Mouse (Mus musculus): ENCODE measurements around the gene 1700023F06Rik.

Gene 1700023F06Rik

GRCm38 (mm10) chr11:103208458-103208857 lies at the start of gene 1700023F06Rik:
1700023F06Rik (minus strand) TSS chr11:103208558.
- ChIA-PET CTCF (interaction anchor here in 3 of 4 experiments (0.6 to 1.2 kb wide), 4 partner anchors 16 to 269 kb away, joined by 3 to 5 read pairs (median 4); no protein-coding TSS in a partner anchor), POLR2A (interaction anchor here in 2 of 4 experiments (0.6 to 1.4 kb wide), 4 partner anchors 28 to 75 kb away, joined by 3 read pairs; partner anchors contain the start of gene Map3k14 (in 1 of the 2))

- CTCF ChIA-PET, result no interaction called here
- POLR2A ChIA-PET, result interaction anchor here in 2 of 4 experiments (0.6 to 1.5 kb wide), 3 partner anchors 9 to 142 kb away, joined by 3 to 4 read pairs (median 3); partner anchors contain the start of genes Hexim1 (in 1 of the 2) and Map3k14 (in 1 of the 2)
Measured at GRCm38 (mm10) chr11:103257938-103258481, 49.7 kb upstream of the 1700023F06Rik start.

DNA sequence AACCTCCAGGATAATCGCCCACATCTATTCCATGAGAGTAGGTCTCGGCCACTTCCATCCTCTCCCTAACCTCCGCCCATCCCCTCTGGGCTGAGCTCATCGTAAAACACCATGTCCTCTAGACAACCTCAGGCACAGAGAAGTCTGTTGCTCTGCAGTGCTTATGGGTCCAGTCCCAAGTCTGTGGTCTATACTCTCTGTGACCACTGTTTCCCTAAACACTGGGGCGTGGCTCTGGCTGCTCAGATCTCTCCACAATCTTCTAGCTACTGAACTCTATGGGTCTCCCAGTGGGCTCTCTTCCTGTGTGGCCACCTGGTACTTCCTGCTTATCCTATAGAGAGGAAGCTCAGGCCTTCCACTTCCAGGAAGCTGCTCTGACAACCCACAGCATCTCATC lies 45.2 kb upstream of the 1700023F06Rik start:
- POLR2A ChIA-PET, result interaction anchor here in 1 of 4 experiments (1.1 to 1.3 kb wide), 2 partner anchors 12 to 21 kb away, joined by 3 read pairs; no protein-coding TSS in a partner anchor
- CTCF ChIA-PET, result no interaction called here

GRCm38 (mm10) chr11:103252380-103252779 lies 44.0 kb upstream of the 1700023F06Rik start:
- POLR2A ChIA-PET, result interaction anchor here in 1 of 4 experiments (0.6 to 1.3 kb wide), 2 partner anchors 19 to 784 kb away, joined by 3 read pairs; no protein-coding TSS in a partner anchor
- CTCF ChIA-PET, result interaction anchor here in 2 of 4 experiments (0.7 to 0.8 kb wide), 2 partner anchors 14 to 90 kb away, joined by 3 read pairs; no protein-coding TSS in a partner anchor

- ChIA-PET POLR2A (interaction anchor here in 2 of 4 experiments (0.6 to 1.7 kb wide), 2 partner anchors 18 to 75 kb away, joined by 3 to 4 read pairs; no protein-coding TSS in a partner anchor), CTCF (interaction anchor here in 1 of 4 experiments (0.5 to 1.4 kb wide), 2 partner anchors 18 to 42 kb away, joined by 3 to 4 read pairs; no protein-coding TSS in a partner anchor)
Measured at GRCm38 (mm10) chr11:103250324-103250723, 42.0 kb upstream of the 1700023F06Rik start.

- POLR2A ChIA-PET, result interaction anchor here in 3 of 4 experiments (0.6 to 1.7 kb wide), 4 partner anchors 15 to 134 kb away, joined by 3 to 5 read pairs (median 4); no protein-coding TSS in a partner anchor
- CTCF ChIA-PET, result interaction anchor here in 2 of 4 experiments (0.5 to 1.4 kb wide), 3 partner anchors 17 to 43 kb away, joined by 3 to 4 read pairs (median 3); no protein-coding TSS in a partner anchor
Measured at GRCm38 (mm10) chr11:103249509-103249908, 41.2 kb upstream of the 1700023F06Rik start.

DNA sequence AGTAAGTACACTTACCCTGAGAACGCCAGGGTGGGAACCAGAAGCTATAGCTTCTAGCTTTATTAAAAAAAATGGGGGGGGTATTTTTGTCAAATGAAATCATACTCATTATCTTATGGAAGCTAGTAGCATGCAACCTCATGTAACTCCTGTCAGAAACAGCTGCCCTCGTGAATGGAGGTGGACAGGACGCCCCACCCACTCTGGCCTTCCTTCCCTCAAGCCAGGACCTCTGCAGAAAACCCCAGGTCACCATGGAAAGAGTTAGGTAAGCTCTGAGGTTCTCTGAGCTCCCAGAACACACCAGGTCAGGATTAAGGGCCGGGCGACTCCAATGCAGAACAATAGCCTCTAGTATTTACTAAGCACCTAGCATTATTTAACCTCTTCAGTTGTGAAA lies 40.5 kb upstream of the 1700023F06Rik start:
- CTCF ChIA-PET, result interaction anchor here in 1 of 4 experiments (1.4 kb wide), 1 partner anchor 16 kb away, joined by 4 read pairs; no protein-coding TSS in a partner anchor
- POLR2A ChIA-PET, result interaction anchor here in 2 of 4 experiments (0.8 to 1.7 kb wide), 4 partner anchors 16 to 134 kb away, joined by 3 to 4 read pairs (median 3); no protein-coding TSS in a partner anchor

DNA sequence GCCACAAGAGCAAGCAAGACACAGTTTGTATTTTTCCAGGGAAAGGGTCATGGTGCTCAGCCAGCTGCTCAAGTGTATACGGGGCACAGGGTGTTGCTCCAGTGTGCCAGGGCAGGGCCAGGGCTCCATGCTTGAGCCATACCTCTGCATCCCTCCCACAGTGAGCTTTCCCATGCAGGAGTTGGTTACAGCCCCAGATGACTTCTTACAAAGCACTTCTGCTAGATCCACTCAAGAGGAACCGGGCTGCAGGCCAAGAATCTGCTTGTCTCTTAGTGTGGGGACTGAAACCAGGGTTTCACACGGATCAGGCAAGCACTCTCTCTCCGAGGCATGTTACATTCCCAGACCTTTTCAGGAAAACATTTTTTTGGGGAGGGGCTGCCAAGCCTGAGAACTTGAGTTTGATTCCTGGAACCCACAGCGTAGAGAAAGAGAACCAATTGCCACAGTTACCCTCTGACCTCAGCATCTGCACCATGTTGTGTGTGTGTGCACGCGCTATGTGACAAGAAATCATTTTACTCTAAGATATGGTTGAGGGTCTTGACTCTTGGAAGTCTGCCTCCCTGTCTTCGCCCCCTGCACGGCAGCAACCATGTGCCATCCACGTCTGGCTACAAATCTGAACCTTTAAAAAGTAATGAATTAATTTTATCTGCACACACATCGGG lies 39.3 kb upstream of the 1700023F06Rik start:
- ChIA-PET CTCF (no interaction called here), POLR2A (interaction anchor here in 1 of 4 experiments (0.6 kb wide), 1 partner anchor 450 kb away, joined by 4 read pairs; no protein-coding TSS in a partner anchor)

- CTCF ChIA-PET, result interaction anchor here in 2 of 4 experiments (0.5 to 1.4 kb wide), 8 partner anchors 11 to 292 kb away, joined by 3 to 6 read pairs (median 3); no protein-coding TSS in a partner anchor
Measured at GRCm38 (mm10) chr11:103246731-103247290, 38.5 kb upstream of the 1700023F06Rik start.

DNA sequence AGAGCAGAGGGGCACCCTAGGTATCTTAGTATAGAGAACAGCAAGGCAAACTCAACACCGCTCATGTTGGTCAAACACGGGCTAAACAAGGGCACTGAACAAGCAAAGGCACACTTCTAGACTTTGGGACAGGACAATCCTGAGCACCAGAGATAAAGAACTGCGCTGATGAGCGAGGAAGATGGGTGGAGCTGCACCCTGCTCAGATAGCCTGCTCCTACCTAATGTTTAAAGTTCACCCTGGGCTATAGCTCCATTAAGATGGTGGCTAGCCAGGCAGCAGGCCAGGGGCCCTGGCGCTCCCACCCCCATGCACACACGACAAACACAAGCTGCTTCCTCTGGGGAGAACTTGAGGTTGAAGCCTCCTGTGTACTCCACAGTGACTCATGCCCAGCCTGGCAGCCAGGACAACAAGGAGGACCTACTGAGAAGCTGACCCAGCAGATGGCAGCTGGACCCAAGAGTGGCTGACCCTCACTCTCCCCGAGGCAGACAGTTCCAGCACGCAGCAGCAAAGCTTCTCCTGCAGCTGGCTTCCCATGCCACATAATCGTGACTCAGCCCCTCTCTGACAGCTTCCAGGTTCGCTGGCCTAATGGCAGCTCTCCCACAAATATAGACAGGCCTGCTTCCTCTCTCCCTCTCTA lies 37.8 kb upstream of the 1700023F06Rik start:
- ChIA-PET POLR2A (interaction anchor here in 3 of 4 experiments (0.6 to 1.7 kb wide), 6 partner anchors 14 to 153 kb away, joined by 3 to 10 read pairs (median 6); partner anchors contain the start of gene Hexim1 (in 1 of the 3)), CTCF (interaction anchor here in 2 of 4 experiments (0.5 to 1.4 kb wide), 8 partner anchors 10 to 292 kb away, joined by 3 to 6 read pairs (median 3); no protein-coding TSS in a partner anchor)

More at GRCm38 (mm10) chr11:103246731-103247290, 38.5 kb upstream of the 1700023F06Rik start:
- POLR2A ChIA-PET, result interaction anchor here in 3 of 4 experiments (0.6 to 1.7 kb wide), 7 partner anchors 13 to 450 kb away, joined by 3 to 10 read pairs (median 5); partner anchors contain the start of gene Hexim1 (in 1 of the 3)

- POLR2A ChIA-PET, result no interaction called here
- CTCF ChIA-PET, result interaction anchor here in 2 of 4 experiments (0.5 to 0.6 kb wide), 2 partner anchors 12 to 395 kb away, joined by 3 to 5 read pairs; no protein-coding TSS in a partner anchor
Measured at GRCm38 (mm10) chr11:103244856-103245255, 36.5 kb upstream of the 1700023F06Rik start.

GRCm38 (mm10) chr11:103240740-103241139 lies 32.4 kb upstream of the 1700023F06Rik start:
- ChIA-PET CTCF (interaction anchor here in 2 of 4 experiments (1.4 to 1.7 kb wide), 4 partner anchors 8 to 72 kb away, joined by 4 to 6 read pairs (median 4); no protein-coding TSS in a partner anchor), POLR2A (interaction anchor here in 2 of 4 experiments (0.7 to 1.3 kb wide), 7 partner anchors 8 to 649 kb away, joined by 3 to 5 read pairs (median 3); partner anchors contain the start of gene Hexim1 (in 1 of the 2))

- ChIA-PET CTCF (interaction anchor here in 3 of 4 experiments (0.6 to 2.3 kb wide), 15 partner anchors 12 to 1887 kb away, joined by 3 to 11 read pairs (median 4); no protein-coding TSS in a partner anchor), POLR2A (interaction anchor here in 2 of 4 experiments (0.6 to 2.6 kb wide), 5 partner anchors 13 to 125 kb away, joined by 3 to 16 read pairs (median 4); partner anchors contain the start of gene Hexim1 (in 2 of the 2))
Measured at GRCm38 (mm10) chr11:103237757-103238156, 29.4 kb upstream of the 1700023F06Rik start.

- POLR2A ChIA-PET, result interaction anchor here (0.6 to 2.6 kb wide), 21 partner anchors 12 to 1681 kb away, joined by 3 to 16 read pairs (median 3); partner anchors contain the start of genes Hexim1 (in 3 of the 4) and Spata32 (in 1 of the 4)
- CTCF ChIA-PET, result interaction anchor here (0.6 to 2.3 kb wide), 23 partner anchors 9 to 1222 kb away, joined by 3 to 11 read pairs (median 4); partner anchors contain the start of gene Fmnl1 (in 1 of the 4)
Measured at GRCm38 (mm10) chr11:103236903-103237302, 28.5 kb upstream of the 1700023F06Rik start.

DNA sequence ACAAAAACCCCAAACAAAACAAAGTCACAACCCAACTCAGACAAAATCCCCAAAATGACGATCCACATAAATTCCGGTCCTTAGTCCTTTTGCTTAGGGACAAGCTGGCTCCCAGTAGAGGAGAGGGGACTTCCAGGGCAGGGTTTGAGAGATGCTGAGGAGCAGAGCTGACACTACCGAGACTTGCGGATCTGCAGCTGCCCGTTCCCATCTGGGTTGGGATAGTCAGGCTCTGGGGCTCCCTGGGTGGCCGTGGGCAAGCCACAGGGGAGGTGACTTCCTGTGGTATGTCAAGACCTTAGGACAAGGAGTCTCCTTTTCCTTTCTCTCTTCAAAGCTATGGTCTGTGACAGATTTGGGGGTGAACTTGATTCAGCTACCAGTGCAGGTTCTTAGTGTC lies 28.1 kb upstream of the 1700023F06Rik start:
- POLR2A ChIA-PET, result interaction anchor here (0.6 to 2.6 kb wide), 23 partner anchors 12 to 1681 kb away, joined by 3 to 16 read pairs (median 3); partner anchors contain the start of genes Hexim1 (in 3 of the 4) and Spata32 (in 2 of the 4)

DNA sequence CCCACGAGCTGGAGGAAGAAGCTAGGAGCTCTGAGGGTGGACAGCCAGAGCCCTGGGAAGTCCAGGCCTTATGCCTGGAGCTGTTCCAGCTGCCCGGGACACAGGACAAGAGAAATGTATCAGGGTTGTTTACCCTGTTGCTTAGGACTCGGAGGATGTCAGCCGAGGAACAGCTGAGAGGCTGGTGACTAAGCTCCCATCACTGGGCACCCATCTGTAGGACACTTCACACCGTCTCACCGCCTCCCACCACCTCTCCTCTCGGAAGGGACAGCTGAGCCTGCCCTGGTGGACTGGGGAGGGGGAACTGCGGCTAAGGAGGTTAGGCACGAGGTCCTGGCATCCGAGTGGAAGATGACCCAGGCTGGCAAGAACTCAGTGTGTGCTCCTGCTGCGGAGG lies 27.3 kb upstream of the 1700023F06Rik start:
- CTCF ChIA-PET, result interaction anchor here in 3 of 4 experiments (0.6 to 2.3 kb wide), 11 partner anchors 11 to 495 kb away, joined by 3 to 9 read pairs (median 4); partner anchors contain the start of genes Acbd4 (in 1 of the 3) and Fmnl1 (in 1 of the 3)
- POLR2A ChIA-PET, result interaction anchor here in 3 of 4 experiments (0.6 to 2.6 kb wide), 11 partner anchors 12 to 334 kb away, joined by 3 to 16 read pairs (median 4); partner anchors contain the start of genes Hexim1 (in 2 of the 3), Map3k14 (in 1 of the 3) and Spata32 (in 1 of the 3)

More for the DNA sequence above, 28.1 kb upstream of the 1700023F06Rik start:
- CTCF ChIA-PET, result interaction anchor here (0.6 to 2.3 kb wide), 21 partner anchors 10 to 1222 kb away, joined by 3 to 11 read pairs (median 4); partner anchors contain the start of gene Fmnl1 (in 1 of the 4)
